Mouse (Mus musculus): ENCODE measurements around the gene Cipc.

Cipc gene

GRCm38 (mm10) chr12:86931919-86932574, 14.8 kb upstream of the Cipc start:
- DNase-seq (ENCODE audit: low read depth): peak; percentile 26

GRCm38 (mm10) chr12:86932575-86932952, 14.3 kb upstream of the Cipc start:
- no peak for DNase-seq (ENCODE audit: low read depth)

GRCm38 (mm10) chr12:86934748-86935147, 12.1 kb upstream of the Cipc start:
- DNase-seq (ENCODE audit: low read depth): no peak

- peak; percentile 85 for DNase-seq (ENCODE audit: low read depth)
Measured at GRCm38 (mm10) chr12:86935692-86936282, 11.1 kb upstream of the Cipc start.

- DNase-seq (ENCODE audit: low read depth): no peak
Measured at GRCm38 (mm10) chr12:86936587-86937343, 10.1 kb upstream of the Cipc start.

GRCm38 (mm10) chr12:86938571-86938970, 8.3 kb upstream of the Cipc start:
- no peak for DNase-seq (ENCODE audit: low read depth)

GRCm38 (mm10) chr12:86941173-86941572, 5.7 kb upstream of the Cipc start:
- peak; percentile 74 for DNase-seq (ENCODE audit: low read depth)

- no peak for DNase-seq (ENCODE audit: low read depth)
Measured at GRCm38 (mm10) chr12:86941734-86942486, 4.9 kb upstream of the Cipc start.

GRCm38 (mm10) chr12:86943421-86943820, 3.4 kb upstream of the Cipc start:
- no peak for DNase-seq (ENCODE audit: low read depth)

- peak; percentile 91 for DNase-seq (ENCODE audit: low read depth)
Measured at GRCm38 (mm10) chr12:86945126-86945525, 1.7 kb upstream of the Cipc start.

GRCm38 (mm10) chr12:86946301-86946781, 502 bp upstream of the Cipc start:
- DNase-seq (ENCODE audit: low read depth): peak; percentile 53

GRCm38 (mm10) chr12:86947681-86948401, 998 bp downstream of the Cipc start:
- peak; percentile 43 for DNase-seq (ENCODE audit: low read depth)

GRCm38 (mm10) chr12:86948627-86949026, 1.8 kb downstream of the Cipc start:
- DNase-seq (ENCODE audit: low read depth): peak; percentile 77

- no peak for DNase-seq (ENCODE audit: low read depth)
Measured at GRCm38 (mm10) chr12:86949501-86949900, 2.7 kb downstream of the Cipc start.

GRCm38 (mm10) chr12:86950161-86950960, 3.5 kb downstream of the Cipc start:
- DNase-seq (ENCODE audit: low read depth): no peak

- peak; percentile 28 for DNase-seq (ENCODE audit: low read depth)
Measured at GRCm38 (mm10) chr12:86950961-86951360, 4.1 kb downstream of the Cipc start.

GRCm38 (mm10) chr12:86952331-86952850, 5.5 kb downstream of the Cipc start:
- no peak for DNase-seq (ENCODE audit: low read depth)

GRCm38 (mm10) chr12:86955894-86956293, 9.1 kb downstream of the Cipc start:
- DNase-seq (ENCODE audit: low read depth): peak; percentile 32

- DNase-seq (ENCODE audit: low read depth): no peak
Measured at GRCm38 (mm10) chr12:86958558-86958957, 11.7 kb downstream of the Cipc start.

- DNase-seq (ENCODE audit: low read depth): no peak
Measured at GRCm38 (mm10) chr12:86959661-86960060, 12.8 kb downstream of the Cipc start.

GRCm38 (mm10) chr12:86960138-86960537, 13.3 kb downstream of the Cipc start:
- no peak for DNase-seq (ENCODE audit: low read depth)

Measured in NIH3T3 (cell line).